Mouse (Mus musculus) testis, postnatal 10 days (tissue): ENCODE measurements at regions not wholly inside any gene's neighbourhood (a gene's known extent, or its start where the extent isn't known, plus 50 kb on each side); places are given as distances from the start of the nearest gene placed in this dataset.
"Not testable (repeated sequence)": the region's sequence is repeated elsewhere in the genome, so short reads cannot be mapped to it uniquely, and the experiment has no call there.

Experiments used
- DNase-seq: peaks from one replicate; pipeline ENCODE4 v3.0.0; 2021; ENCODE audit warnings: low spot score

DNA sequence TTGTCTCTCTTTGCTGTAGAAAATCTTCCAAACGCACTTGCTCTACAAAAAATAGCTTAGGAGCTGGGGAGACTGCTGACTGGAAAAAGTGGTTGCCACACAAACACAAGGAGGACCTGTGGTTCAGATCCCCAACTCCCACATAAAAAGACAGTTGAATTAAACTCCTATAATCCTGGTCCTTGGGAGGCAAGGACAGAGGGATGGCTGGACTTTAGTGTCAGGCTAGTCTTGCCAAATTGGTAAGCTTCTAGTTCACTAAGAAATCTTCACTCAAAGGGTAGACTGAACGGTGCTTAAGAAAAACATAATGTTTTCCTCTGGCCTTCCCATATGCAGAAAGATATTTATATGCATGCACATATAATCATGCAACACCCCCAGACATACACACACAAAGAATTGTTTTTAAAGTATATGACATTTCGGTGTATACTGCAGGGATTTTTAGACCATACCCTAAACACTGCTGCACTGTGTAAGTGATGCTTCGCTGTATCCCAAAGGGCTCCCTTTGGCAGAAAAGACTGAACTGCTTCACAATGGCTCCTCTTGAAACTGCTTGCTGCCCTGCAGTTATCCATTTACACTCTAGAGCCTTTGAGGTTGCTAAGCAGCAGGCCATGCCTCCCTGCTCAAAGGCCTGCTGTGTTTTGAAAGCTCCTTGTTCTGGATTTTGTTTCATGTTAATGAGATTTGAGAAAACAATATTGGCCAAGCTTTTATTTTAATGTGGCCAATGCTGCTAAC is 1299.3 kb downstream of the Zfp704 start:
- DNase-seq, result no peak

DNA sequence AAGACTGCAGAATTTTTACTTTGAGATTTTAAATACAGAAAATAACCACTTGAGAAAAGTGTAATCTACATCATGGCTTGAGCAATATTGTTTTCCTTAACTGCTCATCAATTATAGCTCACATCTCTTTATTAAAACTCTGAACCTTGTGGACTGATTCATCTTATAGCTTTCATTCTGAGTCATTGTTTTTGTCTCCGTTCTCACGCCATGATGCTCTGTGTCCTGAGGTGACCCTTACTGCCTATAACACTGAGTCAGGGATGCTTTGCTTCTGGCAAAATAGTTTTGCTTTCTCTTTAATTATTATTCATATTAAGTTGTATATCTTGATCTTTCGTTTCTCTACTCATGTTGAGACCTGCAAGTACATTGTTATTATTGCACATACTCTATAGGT is 1302.6 kb downstream of the Zfp704 start:
- no peak for DNase-seq

DNA sequence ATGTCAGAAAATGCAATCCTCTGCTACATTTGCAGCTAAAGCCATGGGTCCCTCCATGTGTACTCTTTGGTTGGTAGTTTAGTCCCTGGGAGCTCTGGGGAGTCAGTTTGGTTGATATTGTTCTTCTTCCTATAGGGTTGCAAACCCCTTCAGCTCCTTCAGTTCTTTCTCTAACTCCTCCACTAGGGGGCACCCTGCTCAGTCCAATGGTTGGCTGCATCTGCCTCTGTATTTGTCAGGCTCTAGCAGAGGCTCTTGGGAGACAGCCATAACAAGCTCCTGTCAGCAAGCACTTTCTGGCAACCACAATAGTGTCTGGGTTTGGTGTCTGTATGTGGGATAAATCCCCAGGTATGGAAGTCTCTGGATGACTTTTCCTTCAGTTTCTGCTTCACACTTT is 1305.1 kb downstream of the Zfp704 start:
- DNase-seq, result no peak

DNA sequence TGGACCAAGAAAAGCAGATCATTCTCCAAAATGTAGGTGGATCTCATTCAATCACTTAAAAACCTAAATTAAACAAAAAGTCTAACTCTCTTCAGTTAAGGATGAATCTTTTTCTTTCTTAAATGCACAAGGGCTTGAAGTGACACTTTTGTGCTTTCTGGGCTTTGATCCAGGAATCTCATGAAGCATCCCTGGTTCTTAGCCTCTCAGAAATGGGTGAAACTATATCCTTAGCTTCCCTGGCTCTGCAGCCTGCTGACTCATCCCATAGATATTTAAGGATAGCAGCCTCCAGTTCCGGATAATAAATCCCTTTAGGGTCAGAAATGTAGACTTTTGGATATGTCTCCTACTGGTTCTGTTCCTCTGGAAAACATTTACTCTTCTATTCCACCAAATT is 1316.8 kb downstream of the Zfp704 start:
- DNase-seq, result no peak

DNA sequence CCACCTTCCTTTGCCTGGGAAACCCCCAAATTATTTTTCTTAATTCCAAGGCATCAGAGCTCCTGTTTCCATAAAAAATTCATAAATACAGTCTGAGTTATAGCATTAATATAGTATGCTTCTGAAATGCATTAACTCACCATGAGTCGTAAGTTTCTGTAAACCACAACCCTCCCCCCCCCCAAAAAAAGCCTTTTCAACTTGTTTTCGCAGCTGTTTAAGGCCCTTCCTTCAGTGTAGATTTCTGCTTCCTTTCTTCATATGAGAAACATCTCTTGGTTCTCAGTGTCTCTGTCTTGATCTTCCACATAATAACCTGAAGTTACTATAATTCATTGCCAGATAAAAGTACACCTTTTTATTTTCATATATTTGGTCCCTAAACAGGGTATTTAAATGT is 1320.3 kb downstream of the Zfp704 start:
- DNase-seq, result no peak

DNA sequence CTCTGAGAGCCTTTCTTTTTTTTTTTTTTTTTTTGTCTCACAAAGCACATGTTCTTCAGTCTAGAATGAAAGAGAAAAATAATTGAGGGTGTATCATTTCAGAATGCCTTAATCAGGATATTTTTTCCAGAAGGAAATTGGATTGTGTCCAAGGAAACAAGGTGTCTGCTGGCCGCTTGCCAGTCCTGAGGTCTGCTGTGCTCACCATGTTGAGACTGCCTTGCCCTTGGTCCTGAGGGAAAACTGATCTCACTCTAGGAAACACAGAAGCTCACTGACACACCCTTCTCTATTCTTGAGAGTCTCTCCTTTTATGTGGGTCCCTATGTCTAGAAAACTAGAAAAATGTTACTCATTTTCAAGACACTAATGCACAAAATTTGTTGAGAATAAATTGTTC is 1321.4 kb downstream of the Zfp704 start:
- peak; percentile 43 for DNase-seq

DNA sequence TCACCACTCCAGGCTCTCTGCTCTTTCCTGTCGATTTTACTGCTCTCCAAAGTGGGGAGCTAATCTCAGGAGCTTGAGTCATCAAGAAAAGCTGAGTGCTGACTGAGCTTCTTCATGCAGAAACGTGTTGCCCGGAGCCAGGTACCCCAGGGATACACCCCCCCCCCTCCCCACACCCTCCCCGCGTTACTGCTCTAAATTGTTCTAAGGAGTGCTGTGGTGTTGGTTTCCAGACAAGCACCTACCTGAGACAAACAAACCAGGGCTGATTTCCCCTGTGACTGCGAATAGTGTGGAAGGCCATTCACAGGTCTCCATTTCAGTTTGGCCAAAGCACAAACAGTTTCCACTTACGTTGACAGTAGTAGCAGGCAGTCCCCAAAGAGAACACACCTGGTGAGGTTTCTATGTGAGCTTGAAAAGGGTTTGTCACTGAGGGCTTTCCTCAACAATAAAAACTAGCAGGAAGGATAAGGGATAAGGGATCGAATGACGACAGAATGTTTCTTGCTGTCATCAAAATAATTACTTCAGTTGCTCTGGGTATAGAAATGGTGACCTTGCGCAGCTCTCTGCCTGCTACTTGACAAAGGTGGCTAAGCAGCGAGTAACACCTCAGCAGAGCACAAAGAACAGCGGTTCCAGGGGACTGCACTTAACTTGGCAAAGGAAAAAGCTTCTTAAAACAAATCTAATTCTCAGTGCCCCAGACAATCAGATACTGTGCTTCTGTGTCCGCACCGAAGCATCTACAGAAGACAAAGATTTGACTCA is 1325.0 kb downstream of the Zfp704 start:
- DNase-seq, result no peak

DNA sequence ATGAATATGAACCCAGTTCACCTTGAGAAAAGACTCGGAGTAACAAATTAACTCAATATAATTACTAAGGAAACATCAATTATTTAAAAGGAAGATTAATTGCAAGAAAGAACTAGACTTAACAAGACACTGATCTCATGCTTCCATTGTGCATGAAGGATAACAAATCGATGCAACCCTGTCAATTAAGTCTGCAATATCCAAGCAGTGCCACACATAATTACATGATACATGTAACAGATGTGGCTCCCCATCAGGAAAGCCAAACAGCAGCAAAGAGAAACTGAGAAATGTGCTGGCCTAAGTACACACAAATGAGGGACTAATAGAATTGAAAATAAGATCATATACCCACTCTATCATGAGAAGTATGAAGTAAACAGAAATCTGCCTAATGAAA is 1327.5 kb downstream of the Zfp704 start:
- no peak for DNase-seq

DNA sequence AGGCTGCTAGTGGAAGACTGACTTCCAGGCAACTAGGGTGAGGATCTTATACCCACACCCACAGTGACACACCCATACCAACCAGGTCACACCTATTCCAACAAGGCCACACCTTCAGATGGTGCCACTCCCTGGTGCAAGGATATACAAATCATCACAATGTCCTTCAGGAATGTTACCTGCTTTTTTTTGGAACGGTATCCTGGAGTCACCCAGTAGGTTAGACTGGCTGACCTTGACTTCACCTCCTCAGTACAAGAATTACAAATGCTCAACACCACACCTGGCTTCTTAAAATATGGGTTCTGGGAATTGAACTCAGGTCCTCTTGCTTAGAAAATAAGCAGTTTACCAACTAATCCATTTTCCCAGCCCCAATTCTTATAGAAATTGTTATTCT is 1333.2 kb downstream of the Zfp704 start:
- no peak for DNase-seq

DNA sequence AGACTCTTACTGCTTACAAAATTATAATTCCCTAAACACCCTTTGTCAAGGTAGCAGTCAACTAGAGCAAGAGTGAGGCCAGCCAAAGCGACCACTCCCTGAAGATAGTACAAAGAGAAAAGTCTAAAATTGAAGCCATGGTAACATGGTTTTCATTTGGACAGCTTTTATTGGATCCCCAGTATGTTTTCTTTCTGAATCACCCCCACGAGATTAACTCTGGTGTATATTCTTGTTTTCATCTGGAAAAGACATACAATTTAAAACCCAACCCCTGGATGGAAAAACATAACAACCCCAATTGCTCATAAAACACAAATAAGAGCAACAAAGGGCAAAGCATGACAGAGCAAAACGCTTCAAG is 1339.0 kb downstream of the Zfp704 start:
- no peak for DNase-seq

DNA sequence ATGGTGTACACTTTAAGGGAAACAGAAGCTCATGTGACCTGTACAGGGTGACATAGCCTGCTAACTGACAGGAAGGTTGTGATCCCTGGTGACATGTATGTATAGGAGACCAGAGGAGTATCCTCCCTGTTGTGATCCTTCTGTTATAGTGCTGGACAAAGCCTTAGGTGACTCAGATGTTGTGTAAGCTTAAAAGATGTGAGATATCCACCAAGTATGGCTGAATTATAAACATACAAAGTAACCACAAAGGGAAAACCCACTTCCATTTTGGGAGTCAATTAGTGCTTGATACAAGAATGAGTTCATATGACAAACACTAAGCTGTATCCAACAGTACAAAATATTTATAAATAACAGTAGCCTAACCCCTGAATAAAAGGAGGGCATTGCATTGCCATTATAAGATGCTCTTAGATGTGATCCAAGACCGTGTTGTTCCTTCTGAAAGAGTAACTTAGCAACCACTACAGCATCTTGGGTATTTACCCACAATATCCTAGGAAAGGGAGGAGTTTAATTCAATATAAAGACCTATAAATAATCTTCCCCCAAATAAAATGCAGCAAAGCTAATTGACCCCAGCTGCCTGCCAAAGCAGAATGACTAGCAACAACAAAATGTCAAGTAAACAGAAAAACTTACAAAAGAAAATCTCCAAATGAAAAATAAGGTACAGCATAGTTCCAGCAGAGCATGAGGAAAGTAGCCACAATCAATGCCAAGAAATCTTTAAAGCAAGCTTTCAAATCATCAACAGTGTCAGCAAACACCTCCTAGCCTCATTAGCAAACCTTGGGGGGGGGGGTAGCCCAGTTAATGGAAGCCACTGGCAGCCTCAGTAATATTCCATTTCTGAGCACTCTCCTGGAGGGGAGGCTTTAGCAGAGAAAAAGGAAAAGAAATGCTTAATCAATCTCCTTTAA is 1339.6 kb downstream of the Zfp704 start:
- DNase-seq, result no peak

DNA sequence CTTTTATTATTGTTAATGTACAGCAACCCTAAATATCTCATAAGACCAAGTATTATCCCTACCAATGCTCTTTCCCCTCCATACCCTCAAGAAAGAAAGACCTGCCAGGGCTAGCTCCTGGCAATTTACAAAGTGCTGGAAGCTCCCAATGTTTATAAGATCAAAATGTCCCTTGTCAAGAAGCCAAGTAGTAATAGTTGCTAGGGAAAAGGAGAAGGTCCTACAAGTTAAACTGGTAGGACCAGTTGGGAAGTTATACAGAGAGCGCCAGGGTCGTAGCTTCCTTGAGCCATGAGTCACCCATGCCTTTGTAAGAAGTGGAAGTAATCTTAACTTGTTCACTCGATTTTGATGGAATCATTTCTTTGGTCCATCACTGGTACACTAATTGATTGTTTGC is 1344.1 kb downstream of the Zfp704 start:
- DNase-seq, result no peak

DNA sequence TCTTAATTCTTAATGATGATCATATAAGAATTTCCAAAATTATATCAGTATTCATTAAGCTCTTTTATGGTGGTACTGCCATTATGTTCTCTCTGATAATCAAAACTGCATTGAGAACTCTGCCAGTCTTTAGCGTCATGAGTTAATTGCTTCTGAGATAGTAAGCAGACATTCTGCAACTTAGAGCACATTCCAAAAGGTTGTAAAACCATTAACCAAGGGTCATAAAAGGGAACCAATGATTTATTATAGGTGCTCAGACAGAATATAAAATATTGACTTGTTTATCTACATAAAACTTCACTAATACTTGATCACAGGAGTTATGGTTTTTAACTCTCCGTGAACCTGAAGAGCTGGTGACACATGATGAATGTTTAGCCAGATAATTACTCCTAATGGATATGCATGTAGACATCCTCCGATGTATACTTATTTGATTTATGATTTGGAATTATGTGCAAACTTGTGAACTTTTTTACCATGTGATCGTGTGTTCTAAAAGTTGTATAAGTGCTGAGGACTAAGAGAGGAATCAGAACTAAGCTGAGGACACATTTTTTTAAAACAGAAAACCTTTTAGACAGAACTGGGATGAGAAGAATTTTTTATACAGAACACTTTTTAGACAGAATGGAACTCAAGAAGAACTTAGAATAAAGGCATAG is 1345.4 kb downstream of the Zfp704 start:
- DNase-seq, result no peak

DNA sequence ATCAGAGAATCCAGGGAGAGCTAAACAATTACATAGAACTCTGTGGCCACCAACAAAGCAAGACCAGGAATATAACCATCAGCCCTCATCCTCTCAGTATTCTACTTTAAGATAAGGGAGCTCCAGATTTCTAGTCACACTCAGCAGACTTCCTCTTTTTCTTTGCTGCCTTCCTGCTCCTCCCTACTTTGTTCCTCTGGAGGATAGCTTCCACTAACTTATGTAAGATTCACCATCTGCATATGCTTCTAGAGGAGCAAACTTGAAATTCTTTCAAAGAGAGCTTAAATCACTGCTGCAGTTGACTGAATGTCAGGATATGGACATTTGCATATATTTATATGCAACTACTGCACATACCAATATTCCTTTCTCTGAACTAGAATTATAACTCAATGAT is 1352.6 kb downstream of the Zfp704 start:
- DNase-seq, result no peak

DNA sequence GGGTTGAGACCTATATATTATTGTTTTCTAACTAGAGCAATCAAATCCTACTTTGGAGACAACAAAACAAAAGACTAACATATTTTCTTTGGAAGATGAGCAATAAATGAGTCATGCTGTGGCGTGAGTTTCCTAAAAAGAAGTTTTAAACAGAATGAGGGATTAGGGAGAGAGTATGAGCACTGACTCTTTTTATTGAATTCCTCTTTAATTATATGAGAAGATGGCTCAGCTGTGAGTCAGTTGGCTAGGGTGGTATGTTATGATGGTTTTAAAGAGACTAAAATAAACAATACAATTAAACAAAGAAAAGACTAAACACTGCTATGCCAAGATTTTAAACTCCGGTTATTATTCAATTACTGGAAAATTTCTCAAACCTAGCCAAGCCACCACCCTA is 1357.6 kb downstream of the Zfp704 start:
- no peak for DNase-seq

DNA sequence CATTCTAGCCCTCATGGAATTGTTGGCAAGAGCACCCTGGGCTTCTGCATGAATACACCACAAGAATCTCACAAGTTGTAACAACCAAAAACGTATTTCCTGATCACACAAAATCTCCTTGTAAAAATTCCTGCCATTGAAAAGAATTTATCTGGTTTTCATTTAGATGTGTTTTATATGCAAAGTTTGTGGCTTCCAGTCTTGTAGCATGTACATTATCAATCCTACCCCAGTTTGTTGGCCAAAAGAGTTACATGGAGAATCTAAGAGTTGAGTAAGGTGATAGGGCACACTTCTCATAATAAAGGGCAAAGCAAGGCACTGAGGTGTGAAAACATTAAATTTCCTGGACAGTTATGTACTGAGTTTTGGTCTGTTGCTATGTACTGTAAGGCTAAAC is 1361.0 kb downstream of the Zfp704 start:
- no peak for DNase-seq

DNA sequence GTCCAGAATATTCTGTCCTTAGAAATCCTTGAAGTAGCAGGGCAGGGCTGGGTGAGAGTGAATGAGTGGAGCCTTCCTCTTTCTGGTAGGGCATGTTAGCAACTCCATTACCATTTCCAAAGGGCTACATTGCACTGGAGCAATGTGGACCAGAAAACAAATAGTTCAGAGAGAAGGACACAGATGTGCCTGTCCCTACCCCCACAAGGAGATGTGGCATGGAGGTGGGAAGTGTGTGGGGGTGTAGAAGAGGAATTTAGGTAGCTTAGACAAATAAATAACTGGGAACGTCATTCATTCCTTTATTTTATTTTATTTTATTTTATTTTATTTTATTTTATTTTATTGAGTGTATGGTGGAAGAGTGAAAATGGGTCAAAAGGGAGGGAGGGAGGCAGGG is 1364.1 kb downstream of the Zfp704 start:
- DNase-seq, result peak; percentile 79

DNA sequence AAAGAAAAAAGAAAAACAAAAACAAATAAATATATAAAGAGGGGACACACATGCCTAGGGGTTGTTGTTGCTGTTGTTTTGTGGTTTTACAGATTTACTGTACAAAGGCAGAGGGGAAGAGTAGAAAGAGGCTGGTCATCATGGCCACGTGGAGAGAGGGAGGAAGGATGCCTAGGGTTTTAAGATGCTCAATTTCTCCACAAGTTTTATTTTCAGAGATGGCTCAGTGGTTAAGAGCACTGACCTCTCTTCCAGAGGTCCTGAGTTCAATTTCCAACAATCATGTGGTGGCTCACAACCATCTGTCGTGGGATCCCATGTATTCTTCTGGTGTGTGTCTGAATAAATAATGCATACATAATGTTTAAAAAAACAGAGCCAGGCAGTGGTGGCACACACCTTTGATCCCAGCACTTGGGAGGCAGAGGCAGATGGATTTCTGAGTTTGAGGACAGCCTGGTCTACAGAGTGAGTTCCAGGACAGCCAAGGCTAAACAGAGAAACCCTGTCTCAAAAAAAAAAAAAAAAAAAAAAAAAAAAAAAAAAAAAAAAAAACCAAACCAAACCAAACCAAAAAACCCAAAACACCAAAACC is 1364.6 kb downstream of the Zfp704 start:
- peak; percentile 71 for DNase-seq

DNA sequence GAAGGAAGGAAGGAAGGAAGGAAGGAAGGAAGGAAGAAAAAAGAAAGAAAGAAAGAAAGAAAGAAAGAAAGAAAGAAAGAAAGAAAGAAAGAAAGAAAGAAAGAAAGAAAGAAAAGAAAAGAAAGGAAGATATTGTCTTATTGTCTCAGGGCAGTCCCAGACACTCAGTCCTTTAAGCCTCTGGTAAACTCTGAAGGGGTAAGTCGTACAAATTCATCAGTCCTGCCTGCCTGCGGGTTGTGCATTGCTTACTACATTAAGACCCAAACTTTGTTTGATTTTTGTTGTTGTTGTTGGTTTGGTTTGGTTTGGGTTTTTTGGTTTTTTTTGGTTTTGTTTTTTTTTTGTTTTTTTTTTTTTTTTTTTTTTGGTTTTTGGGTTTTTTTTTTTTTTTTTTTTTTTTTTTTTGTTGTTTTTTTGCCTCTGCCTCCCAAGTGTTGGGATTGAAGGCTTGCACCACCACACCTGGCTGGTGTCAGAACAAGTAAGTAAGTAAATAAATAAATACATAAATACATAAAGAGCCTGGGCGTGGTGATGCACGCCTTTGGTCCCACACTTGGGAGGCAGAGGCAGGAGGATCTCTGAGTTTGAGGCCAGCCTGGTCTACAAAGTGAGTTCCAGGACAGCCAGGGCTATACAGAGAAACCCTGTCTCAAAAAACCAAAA is 1365.2 kb downstream of the Zfp704 start:
- not testable (repeated sequence) for DNase-seq

DNA sequence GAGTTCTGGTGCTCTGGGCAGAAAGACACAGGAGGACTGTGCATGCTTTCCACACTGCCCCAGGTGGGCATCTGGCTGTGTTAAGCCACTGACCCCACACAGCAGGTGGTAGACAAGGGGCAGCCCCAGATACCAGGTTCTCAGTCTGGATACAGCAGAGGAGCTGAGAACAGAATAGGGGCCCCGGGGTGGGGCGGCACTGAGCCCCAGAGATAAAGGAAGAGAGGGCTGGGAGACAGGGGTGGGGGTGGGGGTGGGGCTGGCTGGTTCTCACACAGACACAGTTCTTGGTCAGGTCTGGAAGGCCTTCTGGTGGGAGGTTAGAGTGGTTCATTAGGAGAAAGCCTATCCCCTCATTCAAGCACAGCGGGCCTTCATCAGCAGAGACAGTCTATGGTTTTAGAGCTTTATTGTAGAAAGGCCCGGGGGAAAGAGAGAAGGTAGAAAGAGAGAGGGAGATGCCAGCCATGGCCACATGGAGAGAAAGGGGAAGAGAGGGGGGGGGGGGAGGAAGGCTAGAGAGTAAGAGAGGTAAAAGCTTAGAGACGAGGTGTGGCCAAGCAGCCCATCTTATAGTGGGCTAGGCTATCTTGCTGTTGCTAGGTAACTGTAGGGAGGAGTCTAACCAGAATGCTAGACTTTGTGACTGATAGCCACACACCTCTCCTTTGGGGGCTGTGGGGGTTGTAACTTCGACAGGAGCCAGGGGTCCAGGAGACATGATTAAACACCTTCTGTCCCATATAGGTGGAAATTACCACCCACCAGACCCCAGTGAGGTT is 1403.1 kb downstream of the Zfp704 start:
- no peak for DNase-seq
